ENCODE assay signal across 17 mouse cellular contexts in genomic region chr5:66042651-66043340, GRCm38 (mm10). TPM values are rescaled to one million over a fixed set of nuclear protein-coding genes. Genes with fewer than 3 reads are reported as not detected.
A peak's percentile ranks its signal among the peaks of the same experiment; 100 is the strongest.
DNase-seq lines count a peak whose midpoint lies in the region; ATAC-seq and TF ChIP-seq lines count a peak whose summit lies in the region.
"Had no signal": no experiment of that assay in that cellular context is flagged by ENCODE, and none has a peak within 500 bp of the region (broad histone marks: within the 10 kb centered on the region; RNA-seq: fewer than 3 reads in every experiment).

No protein-coding gene starts in this region.

- H3K36me3 ChIP-seq in lung, embryonic 14.5 days (ENCODE audit: insufficient read depth) = no peaks in the 10 kb centered on the region
- H3K36me3 ChIP-seq in liver, embryonic 11.5 days (ENCODE audit: control insufficient read depth, insufficient read depth, low read length) = no peaks in the 10 kb centered on the region
- no peaks in the 10 kb centered on the region for H3K36me3 ChIP-seq in stomach, postnatal 0 days (ENCODE audit: control insufficient read depth, insufficient read depth, low read length)
- no peaks in the 10 kb centered on the region for H3K36me3 ChIP-seq in midbrain, postnatal 0 days (ENCODE audit: insufficient read depth, low read length)
- H3K36me3 ChIP-seq in forebrain, embryonic 14.5 days (ENCODE audit: control insufficient read depth, insufficient read depth, low read length) = no peaks in the 10 kb centered on the region
- H3K36me3 ChIP-seq: embryonic facial prominence, embryonic 15.5 days; heart, embryonic 13.5 days had no signal

- peak overlapping the region; percentile 71; the same call in 1 of the 2 replicates for H3K27ac ChIP-seq in lung, embryonic 14.5 days (ENCODE audit: low read depth)
- H3K27ac ChIP-seq in liver, embryonic 11.5 days (ENCODE audit: low read depth, low read length) = no peak overlapping the region
- peak overlapping the region; percentile 82 for H3K27ac ChIP-seq in stomach, postnatal 0 days (replicated peaks)
- H3K27ac ChIP-seq in midbrain, postnatal 0 days (ENCODE audit: low read depth, low read length) = no peak overlapping the region
- H3K27ac ChIP-seq in forebrain, embryonic 14.5 days (ENCODE audit: low read depth, low read length) = no peak overlapping the region
- H3K27ac ChIP-seq: embryonic facial prominence, embryonic 15.5 days; heart, embryonic 13.5 days; layer of hippocampus, adult 2 months had no signal

- no peaks in the 10 kb centered on the region; the same call in 1 of the 2 replicates for H3K4me1 ChIP-seq in lung, embryonic 14.5 days (ENCODE audit: insufficient read depth)
- no peaks in the 10 kb centered on the region; the same call in 1 of the 2 replicates for H3K4me1 ChIP-seq in liver, embryonic 11.5 days (replicated peaks; ENCODE audit: control insufficient read depth, insufficient read depth, low read length)
- no peaks in the 10 kb centered on the region for H3K4me1 ChIP-seq in stomach, postnatal 0 days (replicated peaks; ENCODE audit: control insufficient read depth, insufficient read depth)
- no peaks in the 10 kb centered on the region for H3K4me1 ChIP-seq in midbrain, postnatal 0 days (ENCODE audit: insufficient read depth, low read length)
- no peaks in the 10 kb centered on the region for H3K4me1 ChIP-seq in forebrain, embryonic 14.5 days (ENCODE audit: control insufficient read depth, insufficient read depth, low read length)
- H3K4me1 ChIP-seq: embryonic facial prominence, embryonic 15.5 days; heart, embryonic 13.5 days had no signal

- TF ChIP-seq EP300 in stomach, postnatal 0 days (optimal IDR thresholded peaks at IDR 0.05) = no peak

- no peak overlapping the region for H3K4me3 ChIP-seq in lung, embryonic 14.5 days (ENCODE audit: low read depth, low read length)
- H3K4me3 ChIP-seq in liver, embryonic 11.5 days (ENCODE audit: low read depth, low read length) = no peak overlapping the region
- no peak overlapping the region for H3K4me3 ChIP-seq in stomach, postnatal 0 days (ENCODE audit: low read depth, low read length)
- H3K4me3 ChIP-seq in midbrain, postnatal 0 days (ENCODE audit: low read depth, low read length) = no peak overlapping the region
- no peak overlapping the region for H3K4me3 ChIP-seq in forebrain, embryonic 14.5 days (ENCODE audit: low read depth, low read length)
- H3K4me3 ChIP-seq: embryonic facial prominence, embryonic 15.5 days; heart, embryonic 13.5 days; layer of hippocampus, adult 2 months had no signal

- no peak for TF ChIP-seq CTCF in lung, embryonic 14.5 days (IDR thresholded peaks at IDR 0.05; ENCODE audit: low read depth)
- no peak for TF ChIP-seq CTCF in stomach, postnatal 0 days (IDR thresholded peaks at IDR 0.05; ENCODE audit: low read depth)
- no peak for TF ChIP-seq CTCF in midbrain, postnatal 0 days (IDR thresholded peaks at IDR 0.05)

- peak overlapping the region; percentile 24; the same call in 1 of the 2 replicates for H3K4me2 ChIP-seq in lung, embryonic 14.5 days
- peak overlapping the region; percentile 16; the same call in 1 of the 2 replicates for H3K4me2 ChIP-seq in liver, embryonic 11.5 days
- no peak overlapping the region for H3K4me2 ChIP-seq in stomach, postnatal 0 days (replicated peaks; ENCODE audit: low read depth)
- no peak overlapping the region for H3K4me2 ChIP-seq in midbrain, postnatal 0 days (ENCODE audit: low read depth, low read length, poor library complexity, severe bottlenecking)
- no peak overlapping the region for H3K4me2 ChIP-seq in forebrain, embryonic 14.5 days (ENCODE audit: low read length)
- H3K4me2 ChIP-seq: embryonic facial prominence, embryonic 15.5 days; heart, embryonic 13.5 days had no signal

- no peaks in the 10 kb centered on the region for H3K27me3 ChIP-seq in lung, embryonic 14.5 days (ENCODE audit: insufficient read depth, low read length)
- no peaks in the 10 kb centered on the region for H3K27me3 ChIP-seq in liver, embryonic 11.5 days (replicated peaks; ENCODE audit: control insufficient read depth, insufficient read depth, low read length)
- H3K27me3 ChIP-seq in stomach, postnatal 0 days (ENCODE audit: control insufficient read depth, insufficient read depth, low read length) = no peaks in the 10 kb centered on the region
- no peaks in the 10 kb centered on the region for H3K27me3 ChIP-seq in midbrain, postnatal 0 days (ENCODE audit: insufficient read depth, low read length)
- no peaks in the 10 kb centered on the region for H3K27me3 ChIP-seq in forebrain, embryonic 14.5 days (replicated peaks; ENCODE audit: control insufficient read depth, insufficient read depth, low read length)
- H3K27me3 ChIP-seq: embryonic facial prominence, embryonic 15.5 days; heart, embryonic 13.5 days had no signal

- 42% methylated on average over 10 of the region's 10 CpGs for WGBS in lung, embryonic 14.5 days
- 46% methylated on average over 10 of the region's 10 CpGs for WGBS in liver, embryonic 11.5 days
- 42% methylated on average over 10 of the region's 10 CpGs for WGBS in stomach, postnatal 0 days
- 59% methylated on average over 10 of the region's 10 CpGs for WGBS in midbrain, postnatal 0 days
- 55% methylated on average over 10 of the region's 10 CpGs for WGBS in forebrain, embryonic 14.5 days

- DNase-seq in lung, embryonic 14.5 days = peak; percentile 35
- DNase-seq in lung, postnatal 25 days (ENCODE audit: low spot score) = no peak
- peak; percentile 74 for DNase-seq in ZHBTc4 (ENCODE audit: low read depth, low spot score)
- DNase-seq in liver, embryonic 11.5 days (ENCODE audit: low spot score) = no peak
- peak; percentile 68 for DNase-seq in stomach, postnatal 0 days (ENCODE audit: low spot score)
- DNase-seq in midbrain, postnatal 0 days (ENCODE audit: low spot score) = no peak
- no peak for DNase-seq in forebrain, embryonic 14.5 days (ENCODE audit: low spot score)
- DNase-seq: adrenal gland, postnatal 25 days; gastrocnemius, postnatal 14 days; lung, postnatal 10 days; midbrain, embryonic 14.5 days had no signal

- no peaks in the 10 kb centered on the region for H3K9me3 ChIP-seq in lung, embryonic 14.5 days (ENCODE audit: low read depth, low read length)
- H3K9me3 ChIP-seq in liver, embryonic 11.5 days (ENCODE audit: control insufficient read depth, low read length) = no peaks in the 10 kb centered on the region
- no peaks in the 10 kb centered on the region for H3K9me3 ChIP-seq in stomach, postnatal 0 days (ENCODE audit: control insufficient read depth, low read length)
- no peaks in the 10 kb centered on the region for H3K9me3 ChIP-seq in midbrain, postnatal 0 days (ENCODE audit: low read length)
- H3K9me3 ChIP-seq in forebrain, embryonic 14.5 days (replicated peaks; ENCODE audit: control insufficient read depth, low read length) = no peaks in the 10 kb centered on the region
- H3K9me3 ChIP-seq: embryonic facial prominence, embryonic 15.5 days; heart, embryonic 13.5 days had no signal

- peak; percentile 52; the same call in 1 of the 2 replicates for ATAC-seq in lung, embryonic 14.5 days (ENCODE audit: insufficient read depth)
- no peak for ATAC-seq in liver, embryonic 11.5 days (replicated peaks; ENCODE audit: low FRiP score)
- ATAC-seq in stomach, postnatal 0 days (ENCODE audit: low FRiP score, low TSS enrichment) = peak; percentile 78
- ATAC-seq in midbrain, postnatal 0 days (ENCODE audit: low FRiP score) = no peak
- no peak for ATAC-seq in forebrain, embryonic 14.5 days
- ATAC-seq: forebrain, embryonic 16.5 days had no signal

- no peak overlapping the region for H3K9ac ChIP-seq in lung, embryonic 14.5 days
- no peak overlapping the region for H3K9ac ChIP-seq in liver, embryonic 11.5 days (ENCODE audit: low read depth, low read length)
- no peak overlapping the region for H3K9ac ChIP-seq in stomach, postnatal 0 days (ENCODE audit: low read length)
- H3K9ac ChIP-seq in midbrain, postnatal 0 days (replicated peaks; ENCODE audit: low read length, poor library complexity, severe bottlenecking) = no peak overlapping the region
- H3K9ac ChIP-seq in forebrain, embryonic 14.5 days (ENCODE audit: low read length) = no peak overlapping the region
- H3K9ac ChIP-seq: embryonic facial prominence, embryonic 15.5 days; heart, embryonic 13.5 days had no signal

RNA-seq across cellular contexts. Expression of gene 9130230L23Rik, which starts 38.7 kb away (rescaled TPM):
- polyA plus RNA-seq in lung, embryonic 14.5 days (2014; fragmentation: Nextera tagmentation; extraction: Ambion mirVana) = 1.0 and 1.5 TPM in 2 replicates
- not detected in 2 replicates for polyA plus RNA-seq in liver, embryonic 11.5 days (2014; fragmentation: Nextera tagmentation; extraction: Ambion mirVana)
- 4.7 and 4.8 TPM in 2 replicates for polyA plus RNA-seq in stomach, postnatal 0 days (2015; fragmentation: Nextera tagmentation; extraction: Ambion mirVana)
- not detected in 2 replicates for total RNA-seq in midbrain, postnatal 0 days (2014; rRNA removed)
- not detected in 2 replicates for polyA plus RNA-seq in midbrain, postnatal 0 days (2015; fragmentation: Nextera tagmentation; extraction: Ambion mirVana)
- polyA plus RNA-seq in forebrain, embryonic 14.5 days (2014; fragmentation: Nextera tagmentation; extraction: Ambion mirVana) = not detected in 2 replicates
- total RNA-seq: layer of hippocampus, adult 2 months had no signal
- polyA plus RNA-seq: C2C12; forebrain, embryonic 16.5 days; heart, embryonic 13.5 days; midbrain, embryonic 14.5 days; neural tube, embryonic 14.5 days had no signal

Comparison
In these comparisons a context has a peak if more than half of its experiments do, and no peak if none do; other contexts are left out.
1. DNase-seq: peak in lung, embryonic 14.5 days (single experiment), ZHBTc4 (single experiment) and stomach, postnatal 0 days (single experiment); none in lung, postnatal 25 days (single experiment), liver, embryonic 11.5 days (single experiment), midbrain, postnatal 0 days (single experiment) and forebrain, embryonic 14.5 days (single experiment).
2. ATAC-seq: peak in lung, embryonic 14.5 days (single experiment) and stomach, postnatal 0 days (single experiment); none in liver, embryonic 11.5 days (single experiment), midbrain, postnatal 0 days (single experiment) and forebrain, embryonic 14.5 days (single experiment).
3. H3K27ac ChIP-seq: peak in lung, embryonic 14.5 days (single experiment) and stomach, postnatal 0 days (single experiment); none in liver, embryonic 11.5 days (single experiment), midbrain, postnatal 0 days (single experiment) and forebrain, embryonic 14.5 days (single experiment).
4. H3K4me2 ChIP-seq: peak in lung, embryonic 14.5 days (single experiment) and liver, embryonic 11.5 days (single experiment); none in stomach, postnatal 0 days (single experiment), midbrain, postnatal 0 days (single experiment) and forebrain, embryonic 14.5 days (single experiment).